Mouse (Mus musculus) gastrocnemius, postnatal 4 days (tissue): ENCODE data around the gene Dpp7. TPM values are rescaled to one million over a fixed set of nuclear protein-coding genes. Genes with fewer than 3 reads are reported as not detected.

ENCODE experiments used
- DNase-seq, 2 experiments: peaks; one replicate each; pipeline ENCODE4 v3.0.0; 2021 to 2022; ENCODE audit warnings: low spot score in 2 of 2, mixed read lengths in 2 of 2
- total RNA-seq, 2 experiments: library from RNA; stranded (reverse); gene quantifications; 2 replicates each; pipeline ENCODE4 v1.2.3; 2021

Dpp7 gene
- total RNA-seq, 2 experiments from 2014 or later, result 8.1 to 11.9 TPM

- peak; percentile 47 to 78 for DNase-seq
These were observed 37.0 kb downstream of the Dpp7 start, which contains the start of gene Grin1 for GRCm38 (mm10) chr2:25318971-25319773. Grin1 (minus strand) TSS chr2:25319187.

GRCm38 (mm10) chr2:25318119-25318966, 37.8 kb downstream of the Dpp7 start:
- DNase-seq, result no peak

- no peak for DNase-seq
These were observed 44.7 kb downstream of the Dpp7 start for GRCm38 (mm10) chr2:25311491-25311891.

GRCm38 (mm10) chr2:25310969-25311368, 45.2 kb downstream of the Dpp7 start:
- DNase-seq, result no peak

GRCm38 (mm10) chr2:25310180-25310579, 46.0 kb downstream of the Dpp7 start:
- no peak for DNase-seq

GRCm38 (mm10) chr2:25305587-25306359, 50.4 kb downstream of the Dpp7 start:
- no peak for DNase-seq

- no peak for DNase-seq
These were observed 51.3 kb downstream of the Dpp7 start for GRCm38 (mm10) chr2:25304657-25305541.

- no peak for DNase-seq
These were observed 52.1 kb downstream of the Dpp7 start for GRCm38 (mm10) chr2:25303931-25304656.

GRCm38 (mm10) chr2:25303452-25303851, 52.7 kb downstream of the Dpp7 start:
- no peak for DNase-seq

Other genes with a start within 250 kb of the Dpp7 start
- 10 to 100 TPM; 20.8 to 22.5 TPM for gene Nrarp, start 175.6 kb downstream of the Dpp7 start, total RNA-seq
- 1 to 10 TPM; 2.7 to 2.9 TPM for gene Tor4a, start 159.5 kb downstream of the Dpp7 start, total RNA-seq
- 10 to 100 TPM; 43.4 to 47.7 TPM for gene Nelfb, start 144.9 kb downstream of the Dpp7 start, total RNA-seq
- gene Stpg3, start 141.7 kb downstream of the Dpp7 start, total RNA-seq, result not detected
- gene Fam166a, start 137.6 kb downstream of the Dpp7 start, total RNA-seq, result under 1 TPM in 1 of 2 experiments, not detected in 1; 0.25 TPM
- 100 to 1,000 TPM; 360 to 390 TPM for gene Tubb4b, start 131.7 kb downstream of the Dpp7 start, total RNA-seq
- not detected for gene Slc34a3, start 122.0 kb downstream of the Dpp7 start, total RNA-seq
- gene Rnf224, start 119.6 kb downstream of the Dpp7 start, total RNA-seq, result not detected
- gene Rnf208, start 114.1 kb downstream of the Dpp7 start, total RNA-seq, result 1 to 10 TPM; 1.4 to 2.0 TPM
- not detected for gene Cysrt1, start 113.9 kb downstream of the Dpp7 start, total RNA-seq
- gene AL732309.1, start 109.5 kb downstream of the Dpp7 start, total RNA-seq, result 1 to 10 TPM; 1.3 to 1.5 TPM
- 10 to 100 TPM; 18.8 to 19.7 TPM for gene Tmem203, start 100.9 kb downstream of the Dpp7 start, total RNA-seq
- 1 to 10 TPM; 4.8 to 6.3 TPM for gene Tprn, start 93.7 kb downstream of the Dpp7 start, total RNA-seq
- 10 to 100 TPM; 55.9 to 58.1 TPM for gene Ssna1, start 83.9 kb downstream of the Dpp7 start, total RNA-seq
- gene Anapc2, start 83.9 kb downstream of the Dpp7 start, total RNA-seq, result 10 to 100 TPM; 64.9 to 69.0 TPM
- gene Tmem210, start 68.2 kb downstream of the Dpp7 start, total RNA-seq, result not detected
- not detected for gene Lrrc26, start 66.4 kb downstream of the Dpp7 start, total RNA-seq
- under 1 TPM; 0.17 to 0.26 TPM for gene Grin1, start 37.2 kb downstream of the Dpp7 start, total RNA-seq
- 10 to 100 TPM; 36.5 to 40.2 TPM for gene Man1b1, start 24.0 kb downstream of the Dpp7 start, total RNA-seq
- 10 to 100 TPM; 11.2 to 14.3 TPM for gene Uap1l1, start 9.3 kb upstream of the Dpp7 start, total RNA-seq
- 1 to 10 TPM; 6.2 TPM for gene Sapcd2, start 16.0 kb upstream of the Dpp7 start, total RNA-seq
- gene Entpd2, start 39.5 kb upstream of the Dpp7 start, total RNA-seq, result 10 to 100 TPM; 35.1 to 42.0 TPM
- 10 to 100 TPM; 41.2 to 45.9 TPM for gene Npdc1, start 43.0 kb upstream of the Dpp7 start, total RNA-seq
- gene Fut7, start 66.9 kb upstream of the Dpp7 start, total RNA-seq, result under 1 TPM in 1 of 2 experiments, not detected in 1; 0.34 TPM
- 10 to 100 TPM; 12.7 to 13.8 TPM for gene Abca2, start 72.3 kb upstream of the Dpp7 start, total RNA-seq
- under 1 TPM in 1 of 2 experiments, not detected in 1; 0.34 TPM for gene Clic3, start 100.5 kb upstream of the Dpp7 start, total RNA-seq
- gene Paxx, start 104.7 kb upstream of the Dpp7 start, total RNA-seq, result 10 to 100 TPM; 40.0 to 45.9 TPM
- gene Ptgds, start 113.7 kb upstream of the Dpp7 start, total RNA-seq, result 1 to 10 TPM; 2.9 to 3.9 TPM
- not detected for gene Lcn12, start 137.6 kb upstream of the Dpp7 start, total RNA-seq
- 10 to 100 TPM; 62.5 to 71.4 TPM for gene Fbxw5, start 144.4 kb upstream of the Dpp7 start, total RNA-seq
- 1 to 10 TPM in 1 of 2 experiments, under 1 TPM in 1; 0.74 to 1.2 TPM for gene C8g, start 145.4 kb upstream of the Dpp7 start, total RNA-seq
- gene Traf2, start 190.6 kb upstream of the Dpp7 start, total RNA-seq, result 10 to 100 TPM; 15.7 to 16.5 TPM
- gene Edf1, start 201.5 kb upstream of the Dpp7 start, total RNA-seq, result 100 to 1,000 TPM; 173 to 196 TPM
- gene Mamdc4, start 218.5 kb upstream of the Dpp7 start, total RNA-seq, result 1 to 10 TPM; 2.3 to 2.5 TPM
- 10 to 100 TPM; 43.0 to 44.8 TPM for gene Phpt1, start 218.9 kb upstream of the Dpp7 start, total RNA-seq
- gene Ajm1, start 225.4 kb upstream of the Dpp7 start, total RNA-seq, result under 1 TPM; 0.07 to 0.08 TPM